Mouse (Mus musculus) kidney, adult 2 months (tissue): ENCODE data around the gene Stk17b.

Source experiments
- CTCF ChIP-seq: fragments of 200-500 bp; conservative IDR thresholded peaks from 2 replicates; pipeline ENCODE4 v1.5.1; 2011; ENCODE audit warnings: low read depth, mild to moderate bottlenecking, control low read depth, low read length, moderate library complexity, mixed read lengths; ENCODE audit not compliant: insufficient read depth, insufficient read length
- POLR2A ChIP-seq: fragments of 200-500 bp; IDR thresholded peaks from one replicate; pipeline ENCODE4 v1.6.1; 2011; ENCODE audit warnings: low read depth, low read length, control low read depth

GRCm38 (mm10) chr1:53748571-53748970, 36.5 kb downstream of the Stk17b start:
- TF ChIP-seq POLR2A (no peak), CTCF (no peak)
